Mouse (Mus musculus) stomach, postnatal 0 days (tissue): ENCODE data around the gene Aldh18a1.

Source experiments
- CTCF ChIP-seq: IDR thresholded peaks from 2 replicates; pipeline ENCODE4 v1.5.1; 2016; ENCODE audit warnings: antibody characterized with exemption, low read depth, mild to moderate bottlenecking, moderate library complexity
- EP300 ChIP-seq: optimal IDR thresholded peaks from 2 replicates; pipeline ENCODE3; 2016; ENCODE audit warnings: antibody characterized with exemption

- TF ChIP-seq CTCF (no peak), EP300 (no peak)
Observed at GRCm38 (mm10) chr19:40554343-40554742, 33.9 kb downstream of the Aldh18a1 start.
